Mouse (Mus musculus) urinary bladder, postnatal 0 days (tissue): ENCODE measurements around the gene Dnah12. TPM values are rescaled to one million over a fixed set of nuclear protein-coding genes. Genes with fewer than 3 reads are reported as not detected.

Source experiments
- microRNA-seq: library from miRNA; unstranded; fragments of <30 nt; microRNA quantifications from one replicate; pipeline ENCODE4, GENCODE M21; 2016
- polyA plus RNA-seq: library from polyadenylated mRNA; unstranded; fragments of >200 nt; fragmentation: Nextera tagmentation; extraction: Ambion mirVana; gene quantifications from 2 replicates; pipeline ENCODE4 v1.2.1, GENCODE M21; 2015

Dnah12 gene
- polyA plus RNA-seq: 0.02 TPM in 1 of 2 replicates, not detected in the other

GRCm38 (mm10) chr14:26692974-26693373, at the start of gene Dnah12:
Dnah12 (plus strand) TSS chr14:26693274.

GRCm38 (mm10) chr14:26669292-26670073, 23.6 kb upstream of the Dnah12 start, which contains the start of gene Pde12:
Pde12 (minus strand) TSS chr14:26669883.

GRCm38 (mm10) chr14:26894392-26894791, 201.3 kb downstream of the Dnah12 start, which contains the start of gene Asb14:
Asb14 (plus strand) TSS chr14:26894557.

Small RNAs within 50 kb of the gene (microRNA-seq; reads per million reads assigned to microRNA genes)
- gene Mir7672: not detected

Other genes with a start within 250 kb of the Dnah12 start
- 367 and 491 TPM in 2 replicates for gene Slmap, start 158.3 kb upstream of the Dnah12 start, polyA plus RNA-seq
- 19.3 TPM in 2 replicates for gene Dennd6a, start 119.4 kb upstream of the Dnah12 start, polyA plus RNA-seq
- 468 and 582 TPM in 2 replicates for gene Arf4, start 55.2 kb upstream of the Dnah12 start, polyA plus RNA-seq
- gene Pde12, start 23.4 kb upstream of the Dnah12 start, polyA plus RNA-seq: 5.0 and 5.5 TPM in 2 replicates
- gene Asb14, start 201.3 kb downstream of the Dnah12 start, polyA plus RNA-seq: 0.07 TPM in 1 of 2 replicates, not detected in the other